Mouse (Mus musculus): ENCODE measurements at regions not wholly inside any gene's neighbourhood (a gene's known extent, or its start where the extent isn't known, plus 50 kb on each side); places are given as distances from the start of the nearest gene placed in this dataset.

- Histone ChIP-seq H3K4me3 (ENCODE audit: low read depth, low read length) (no peak overlapping the region), H3K4me1 (replicated peaks; ENCODE audit: control insufficient read depth, insufficient read depth, low read length) (peaks cover 5% of the 10 kb centered on the region; the same call in 1 of the 2 replicates), H3K36me3 (ENCODE audit: control insufficient read depth, insufficient read depth, low read length) (no peaks in the 10 kb centered on the region), H3K27me3 (replicated peaks; ENCODE audit: control insufficient read depth, insufficient read depth, low read length) (no peaks in the 10 kb centered on the region), H3K9me3 (ENCODE audit: control insufficient read depth, low read length) (peaks cover 6% of the 10 kb centered on the region), H3K9ac (ENCODE audit: low read length) (no peak overlapping the region), H3K4me2 (ENCODE audit: low read length) (no peak overlapping the region), H3K27ac (ENCODE audit: low read depth) (no peak overlapping the region)
- WGBS: 93% methylated on average over 1 of the region's 1 CpGs
- ATAC-seq (replicated peaks; ENCODE audit: low FRiP score, low TSS enrichment, low read depth): no peak
- DNase-seq (ENCODE audit: low spot score): no peak
These were observed 443.4 kb upstream of the Jarid2 start for GRCm38 (mm10) chr13:44285881-44286280.

DNA sequence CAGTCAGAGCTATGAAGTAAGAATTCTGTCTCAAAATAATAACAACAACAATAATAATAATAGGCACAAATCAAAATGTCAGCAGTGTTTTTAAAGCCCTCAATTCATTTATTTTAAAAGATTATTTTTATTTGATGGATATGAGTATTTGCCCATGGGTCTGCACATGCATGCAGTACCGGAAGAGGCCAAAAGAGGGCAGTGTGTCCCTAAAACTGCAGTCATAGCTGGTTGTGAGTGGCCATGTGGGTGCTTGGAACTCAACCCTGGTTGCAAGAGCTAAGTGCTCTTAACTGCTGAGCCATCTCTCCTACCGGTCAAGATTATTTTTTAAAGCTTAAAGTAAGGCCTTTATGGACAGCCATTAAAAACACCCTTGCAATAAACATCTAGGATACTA is 439.1 kb upstream of the Jarid2 start:
- ATAC-seq (replicated peaks; ENCODE audit: low FRiP score, low TSS enrichment, low read depth) (no peak), DNase-seq (ENCODE audit: low spot score) (no peak)
- H3K9ac ChIP-seq (ENCODE audit: low read length): no peak overlapping the region
- no peak overlapping the region for H3K27ac ChIP-seq (ENCODE audit: low read depth)
- no peaks in the 10 kb centered on the region for H3K27me3 ChIP-seq (replicated peaks; ENCODE audit: control insufficient read depth, insufficient read depth, low read length)
- no peaks in the 10 kb centered on the region for H3K4me1 ChIP-seq (replicated peaks; ENCODE audit: control insufficient read depth, insufficient read depth, low read length)
- H3K4me3 ChIP-seq (ENCODE audit: low read depth, low read length): no peak overlapping the region
- H3K36me3 ChIP-seq (ENCODE audit: control insufficient read depth, insufficient read depth, low read length): no peaks in the 10 kb centered on the region
- 95% methylated on average over 2 of the region's 2 CpGs for WGBS
- H3K4me2 ChIP-seq (ENCODE audit: low read length): no peak overlapping the region
- H3K9me3 ChIP-seq (ENCODE audit: control insufficient read depth, low read length): peaks cover 6% of the 10 kb centered on the region

DNA sequence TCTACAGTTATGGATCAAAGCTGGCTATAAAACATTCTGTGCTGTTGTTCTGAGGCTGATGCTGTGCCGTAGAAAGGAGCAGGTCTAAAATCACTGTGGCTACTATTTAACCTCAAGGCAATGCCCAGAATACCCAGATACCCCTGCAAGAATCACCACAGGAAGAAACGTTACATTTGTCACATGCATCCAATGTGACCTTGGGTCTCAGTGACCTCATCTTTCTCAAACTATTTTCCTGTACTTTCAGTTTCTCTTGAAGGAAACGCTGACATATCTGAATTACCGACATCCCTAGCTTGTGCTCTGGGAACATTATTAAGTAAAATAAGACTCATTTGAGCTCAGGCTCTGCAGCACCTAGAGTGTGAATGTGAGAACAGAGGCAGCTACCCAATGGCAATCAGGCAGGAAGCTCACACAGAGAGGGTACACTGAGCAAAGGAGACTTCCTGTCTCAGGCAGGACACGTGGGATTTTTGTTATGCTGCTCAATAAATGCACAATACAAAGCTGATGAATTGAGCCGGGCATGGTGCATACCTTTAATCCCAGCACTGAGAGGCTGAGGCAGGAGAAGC is 436.7 kb upstream of the Jarid2 start:
- ATAC-seq (replicated peaks; ENCODE audit: low FRiP score, low TSS enrichment, low read depth): no peak
- Histone ChIP-seq H3K4me1 (replicated peaks; ENCODE audit: control insufficient read depth, insufficient read depth, low read length) (no peaks in the 10 kb centered on the region), H3K4me3 (ENCODE audit: low read depth, low read length) (no peak overlapping the region), H3K4me2 (ENCODE audit: low read length) (no peak overlapping the region), H3K9me3 (ENCODE audit: control insufficient read depth, low read length) (peaks cover 6% of the 10 kb centered on the region), H3K27me3 (replicated peaks; ENCODE audit: control insufficient read depth, insufficient read depth, low read length) (no peaks in the 10 kb centered on the region), H3K36me3 (ENCODE audit: control insufficient read depth, insufficient read depth, low read length) (no peaks in the 10 kb centered on the region), H3K27ac (ENCODE audit: low read depth) (no peak overlapping the region), H3K9ac (ENCODE audit: low read length) (no peak overlapping the region)
- WGBS: 71% methylated on average over 6 of the region's 6 CpGs
- no peak for DNase-seq (ENCODE audit: low spot score)

- Histone ChIP-seq H3K4me2 (ENCODE audit: low read length) (no peak overlapping the region), H3K4me1 (replicated peaks; ENCODE audit: control insufficient read depth, insufficient read depth, low read length) (no peaks in the 10 kb centered on the region), H3K9ac (ENCODE audit: low read length) (no peak overlapping the region), H3K4me3 (ENCODE audit: low read depth, low read length) (no peak overlapping the region), H3K27ac (ENCODE audit: low read depth) (no peak overlapping the region), H3K36me3 (ENCODE audit: control insufficient read depth, insufficient read depth, low read length) (no peaks in the 10 kb centered on the region), H3K27me3 (replicated peaks; ENCODE audit: control insufficient read depth, insufficient read depth, low read length) (no peaks in the 10 kb centered on the region), H3K9me3 (ENCODE audit: control insufficient read depth, low read length) (peaks cover 6% of the 10 kb centered on the region)
- 83% methylated on average over 15 of the region's 15 CpGs for whole genome bisulfite sequencing
- ATAC-seq (replicated peaks; ENCODE audit: low FRiP score, low TSS enrichment, low read depth) (no peak), DNase-seq (ENCODE audit: low spot score) (no peak)
These were observed 435.4 kb upstream of the Jarid2 start for GRCm38 (mm10) chr13:44293736-44294416.

GRCm38 (mm10) chr13:44295621-44296020 is 433.7 kb upstream of the Jarid2 start:
- WGBS: 89% methylated on average over 10 of the region's 10 CpGs
- ATAC-seq (replicated peaks; ENCODE audit: low FRiP score, low TSS enrichment, low read depth) (no peak), DNase-seq (ENCODE audit: low spot score) (no peak)
- Histone ChIP-seq H3K9me3 (ENCODE audit: control insufficient read depth, low read length) (no peaks in the 10 kb centered on the region; the same call in 1 of the 2 replicates), H3K4me3 (ENCODE audit: low read depth, low read length) (no peak overlapping the region), H3K9ac (ENCODE audit: low read length) (no peak overlapping the region), H3K27ac (ENCODE audit: low read depth) (no peak overlapping the region), H3K4me2 (ENCODE audit: low read length) (no peak overlapping the region), H3K4me1 (replicated peaks; ENCODE audit: control insufficient read depth, insufficient read depth, low read length) (no peaks in the 10 kb centered on the region), H3K36me3 (ENCODE audit: control insufficient read depth, insufficient read depth, low read length) (no peaks in the 10 kb centered on the region), H3K27me3 (replicated peaks; ENCODE audit: control insufficient read depth, insufficient read depth, low read length) (no peaks in the 10 kb centered on the region)

- Histone ChIP-seq H3K9ac (ENCODE audit: low read length) (no peak overlapping the region), H3K36me3 (ENCODE audit: control insufficient read depth, insufficient read depth, low read length) (no peaks in the 10 kb centered on the region), H3K4me3 (ENCODE audit: low read depth, low read length) (no peak overlapping the region), H3K4me1 (replicated peaks; ENCODE audit: control insufficient read depth, insufficient read depth, low read length) (no peaks in the 10 kb centered on the region), H3K4me2 (ENCODE audit: low read length) (no peak overlapping the region), H3K27me3 (replicated peaks; ENCODE audit: control insufficient read depth, insufficient read depth, low read length) (no peaks in the 10 kb centered on the region), H3K27ac (ENCODE audit: low read depth) (no peak overlapping the region), H3K9me3 (ENCODE audit: control insufficient read depth, low read length) (no peaks in the 10 kb centered on the region)
- DNase-seq (ENCODE audit: low spot score): no peak
- no peak for ATAC-seq (replicated peaks; ENCODE audit: low FRiP score, low TSS enrichment, low read depth)
- 83% methylated on average over 10 of the region's 10 CpGs for WGBS
These were observed 428.7 kb upstream of the Jarid2 start for GRCm38 (mm10) chr13:44300611-44301010.

DNA sequence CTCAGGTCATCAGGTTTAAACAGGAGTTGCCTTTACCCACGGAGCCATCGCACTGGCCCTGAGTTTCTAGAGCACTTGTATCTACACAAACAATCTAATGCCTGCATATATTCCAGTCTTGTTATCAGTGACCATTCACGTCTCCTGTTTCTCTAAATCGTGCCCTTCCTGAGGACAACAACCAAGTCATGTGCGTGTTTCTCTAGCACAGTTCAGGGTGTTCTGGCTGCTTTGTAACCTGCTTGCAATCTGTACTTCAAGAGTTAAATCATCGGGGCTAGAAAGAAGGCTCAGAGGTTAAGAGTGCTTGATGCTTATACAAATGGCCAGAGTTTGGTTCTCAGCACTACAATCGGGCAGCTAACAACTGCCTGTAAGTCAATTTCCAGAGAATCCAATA is 428.1 kb upstream of the Jarid2 start:
- Histone ChIP-seq H3K36me3 (ENCODE audit: control insufficient read depth, insufficient read depth, low read length) (no peaks in the 10 kb centered on the region), H3K4me3 (ENCODE audit: low read depth, low read length) (no peak overlapping the region), H3K9ac (ENCODE audit: low read length) (no peak overlapping the region), H3K9me3 (ENCODE audit: control insufficient read depth, low read length) (no peaks in the 10 kb centered on the region), H3K27me3 (replicated peaks; ENCODE audit: control insufficient read depth, insufficient read depth, low read length) (no peaks in the 10 kb centered on the region), H3K4me1 (replicated peaks; ENCODE audit: control insufficient read depth, insufficient read depth, low read length) (no peaks in the 10 kb centered on the region), H3K27ac (ENCODE audit: low read depth) (no peak overlapping the region), H3K4me2 (ENCODE audit: low read length) (no peak overlapping the region)
- DNase-seq (ENCODE audit: low spot score) (no peak), ATAC-seq (replicated peaks; ENCODE audit: low FRiP score, low TSS enrichment, low read depth) (no peak)
- 82% methylated on average over 7 of the region's 7 CpGs for WGBS

DNA sequence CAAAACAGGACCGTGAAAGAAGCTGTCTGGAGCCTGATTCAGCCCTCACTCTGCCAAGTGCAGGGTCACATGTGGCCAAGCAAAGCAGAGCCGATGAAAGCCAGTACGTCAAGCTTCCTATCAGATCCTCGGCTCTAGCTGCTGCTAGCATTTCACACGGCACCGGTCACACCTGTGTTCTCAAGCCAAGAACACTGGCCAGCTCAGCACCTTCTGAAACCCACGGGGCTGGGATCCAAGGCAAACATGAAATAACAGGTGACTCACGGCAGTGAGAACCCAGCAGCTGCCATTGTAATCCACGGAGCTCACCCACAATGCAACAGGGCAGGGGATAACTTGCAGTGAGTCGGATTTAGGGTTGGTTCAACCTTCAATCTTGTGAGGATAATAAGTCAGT is 427.3 kb upstream of the Jarid2 start:
- no peaks in the 10 kb centered on the region for H3K9me3 ChIP-seq (ENCODE audit: control insufficient read depth, low read length)
- ATAC-seq (replicated peaks; ENCODE audit: low FRiP score, low TSS enrichment, low read depth): no peak
- DNase-seq (ENCODE audit: low spot score): no peak
- H3K9ac ChIP-seq (ENCODE audit: low read length): no peak overlapping the region
- WGBS: 64% methylated on average over 10 of the region's 10 CpGs
- no peaks in the 10 kb centered on the region for H3K36me3 ChIP-seq (ENCODE audit: control insufficient read depth, insufficient read depth, low read length)
- no peak overlapping the region for H3K4me2 ChIP-seq (ENCODE audit: low read length)
- H3K4me1 ChIP-seq (replicated peaks; ENCODE audit: control insufficient read depth, insufficient read depth, low read length): no peaks in the 10 kb centered on the region
- no peak overlapping the region for H3K27ac ChIP-seq (ENCODE audit: low read depth)
- no peaks in the 10 kb centered on the region for H3K27me3 ChIP-seq (replicated peaks; ENCODE audit: control insufficient read depth, insufficient read depth, low read length)
- no peak overlapping the region for H3K4me3 ChIP-seq (ENCODE audit: low read depth, low read length)

Data from intestine, embryonic 14.5 days (tissue).